Mouse (Mus musculus): Measurements from ENCODE around the gene Olfr133. TPM values are rescaled to one million over a fixed set of nuclear protein-coding genes. Genes with fewer than 3 reads are reported as not detected.
"Not testable (repeated sequence)": the region's sequence is repeated elsewhere in the genome, so short reads cannot be mapped to it uniquely, and the experiment has no call there.

The Olfr133 gene
- not detected in 2 replicates for polyA plus RNA-seq (2015; fragmentation: Nextera tagmentation; extraction: Ambion mirVana)

- H3K36me3 ChIP-seq, result no peaks in the 10 kb centered on the region
- WGBS, result 65% methylated on average over 2 of the region's 2 CpGs
- no peak for ATAC-seq (replicated peaks; ENCODE audit: insufficient number of reproducible peaks, insufficient read depth, low FRiP score, low read depth)
Measured at GRCm38 (mm10) chr17:38144981-38145380, at the start of gene Olfr133. TSS of gene Olfr133 (plus strand) at chr17:38145281.

GRCm38 (mm10) chr17:38124199-38124598, 20.9 kb upstream of the Olfr133 start:
- not testable (repeated sequence) for ATAC-seq (replicated peaks; ENCODE audit: insufficient number of reproducible peaks, insufficient read depth, low FRiP score, low read depth); H3K4me3 ChIP-seq
- 48% methylated on average over 1 of the region's 1 CpGs for WGBS

More at GRCm38 (mm10) chr17:38144981-38145380, at the start of gene Olfr133:
- Histone ChIP-seq H3K4me1 (replicated peaks) (no peaks in the 10 kb centered on the region), H3K9me3 (replicated peaks) (no peaks in the 10 kb centered on the region; the same call in 1 of the 2 replicates), H3K27ac (no peak within 1 kb of the TSS), H3K4me3 (no peak within 1 kb of the TSS), H3K9ac (no peak within 1 kb of the TSS), H3K27me3 (no peaks in the 10 kb centered on the region), H3K4me2 (no peak within 1 kb of the TSS)

GRCm38 (mm10) chr17:38125371-38125770, 19.7 kb upstream of the Olfr133 start:
- not testable (repeated sequence) for H3K27me3 ChIP-seq; H3K4me2 ChIP-seq; H3K9me3 ChIP-seq (replicated peaks); H3K4me1 ChIP-seq (replicated peaks); ATAC-seq (replicated peaks; ENCODE audit: insufficient number of reproducible peaks, insufficient read depth, low FRiP score, low read depth); H3K27ac ChIP-seq; H3K36me3 ChIP-seq; H3K4me3 ChIP-seq; H3K9ac ChIP-seq
- WGBS, result 67% methylated on average over 3 of the region's 3 CpGs

More at GRCm38 (mm10) chr17:38124199-38124598, 20.9 kb upstream of the Olfr133 start:
- H3K27me3 ChIP-seq; H3K27ac ChIP-seq; H3K9me3 ChIP-seq (replicated peaks); H3K9ac ChIP-seq; H3K4me2 ChIP-seq; H3K36me3 ChIP-seq; H3K4me1 ChIP-seq (replicated peaks): not testable (repeated sequence)

GRCm38 (mm10) chr17:38134426-38134825, 10.7 kb upstream of the Olfr133 start, which contains the start of gene Olfr132:
TSS of gene Olfr132 (minus strand) at chr17:38134526.
- Histone ChIP-seq H3K27me3 (no peaks in the 10 kb centered on the region), H3K36me3 (no peaks in the 10 kb centered on the region), H3K4me3 (no peak within 1 kb of the TSS), H3K4me1 (replicated peaks) (no peaks in the 10 kb centered on the region), H3K9me3 (replicated peaks) (no peaks in the 10 kb centered on the region), H3K27ac (no peak within 1 kb of the TSS), H3K4me2 (no peak within 1 kb of the TSS), H3K9ac (no peak within 1 kb of the TSS)
- 71% methylated on average over 1 of the region's 1 CpGs for WGBS
- ATAC-seq (replicated peaks; ENCODE audit: insufficient number of reproducible peaks, insufficient read depth, low FRiP score, low read depth), result no peak

GRCm38 (mm10) chr17:38171088-38171487, 26.0 kb downstream of the Olfr133 start, which contains the start of gene Olfr134:
TSS of gene Olfr134 (plus strand) at chr17:38171388.
- Histone ChIP-seq H3K4me2 (no peak within 1 kb of the TSS), H3K4me3 (no peak within 1 kb of the TSS), H3K27ac (no peak within 1 kb of the TSS), H3K4me1 (replicated peaks) (no peaks in the 10 kb centered on the region), H3K9ac (no peak within 1 kb of the TSS), H3K9me3 (replicated peaks) (no peaks in the 10 kb centered on the region), H3K36me3 (no peaks in the 10 kb centered on the region), H3K27me3 (no peaks in the 10 kb centered on the region)
- WGBS, result 58% methylated on average over 3 of the region's 3 CpGs
- no peak for ATAC-seq (replicated peaks; ENCODE audit: insufficient number of reproducible peaks, insufficient read depth, low FRiP score, low read depth)

Other genes starting within 250 kb of the Olfr133 start
- not detected in 2 replicates for gene Olfr127, start 244.8 kb upstream of the Olfr133 start, polyA plus RNA-seq (2015; fragmentation: Nextera tagmentation; extraction: Ambion mirVana)
- gene Olfr128, start 224.7 kb upstream of the Olfr133 start, polyA plus RNA-seq (2015; fragmentation: Nextera tagmentation; extraction: Ambion mirVana), result not detected in 2 replicates
- gene Olfr761, start 192.2 kb upstream of the Olfr133 start, polyA plus RNA-seq (2015; fragmentation: Nextera tagmentation; extraction: Ambion mirVana), result not detected in 2 replicates
- not detected in 2 replicates for gene Olfr129, start 85.2 kb upstream of the Olfr133 start, polyA plus RNA-seq (2015; fragmentation: Nextera tagmentation; extraction: Ambion mirVana)
- gene Olfr130, start 81.4 kb upstream of the Olfr133 start, polyA plus RNA-seq (2015; fragmentation: Nextera tagmentation; extraction: Ambion mirVana), result not detected in 2 replicates
- not detected in 2 replicates for gene Olfr131, start 56.6 kb upstream of the Olfr133 start, polyA plus RNA-seq (2015; fragmentation: Nextera tagmentation; extraction: Ambion mirVana)
- gene Olfr132, start 10.8 kb upstream of the Olfr133 start, polyA plus RNA-seq (2015; fragmentation: Nextera tagmentation; extraction: Ambion mirVana), result not detected in 2 replicates
- not detected in 2 replicates for gene Olfr134, start 26.1 kb downstream of the Olfr133 start, polyA plus RNA-seq (2015; fragmentation: Nextera tagmentation; extraction: Ambion mirVana)
- gene Olfr135, start 59.1 kb downstream of the Olfr133 start, polyA plus RNA-seq (2015; fragmentation: Nextera tagmentation; extraction: Ambion mirVana), result not detected in 2 replicates
- not detected in 2 replicates for gene Olfr138, start 115.8 kb downstream of the Olfr133 start, polyA plus RNA-seq (2015; fragmentation: Nextera tagmentation; extraction: Ambion mirVana)
- not detected in 2 replicates for gene Olfr137, start 162.3 kb downstream of the Olfr133 start, polyA plus RNA-seq (2015; fragmentation: Nextera tagmentation; extraction: Ambion mirVana)
- not detected in 2 replicates for gene Olfr136, start 184.6 kb downstream of the Olfr133 start, polyA plus RNA-seq (2015; fragmentation: Nextera tagmentation; extraction: Ambion mirVana)

All from heart, embryonic 15.5 days (tissue).